In the genomic region with DNA sequence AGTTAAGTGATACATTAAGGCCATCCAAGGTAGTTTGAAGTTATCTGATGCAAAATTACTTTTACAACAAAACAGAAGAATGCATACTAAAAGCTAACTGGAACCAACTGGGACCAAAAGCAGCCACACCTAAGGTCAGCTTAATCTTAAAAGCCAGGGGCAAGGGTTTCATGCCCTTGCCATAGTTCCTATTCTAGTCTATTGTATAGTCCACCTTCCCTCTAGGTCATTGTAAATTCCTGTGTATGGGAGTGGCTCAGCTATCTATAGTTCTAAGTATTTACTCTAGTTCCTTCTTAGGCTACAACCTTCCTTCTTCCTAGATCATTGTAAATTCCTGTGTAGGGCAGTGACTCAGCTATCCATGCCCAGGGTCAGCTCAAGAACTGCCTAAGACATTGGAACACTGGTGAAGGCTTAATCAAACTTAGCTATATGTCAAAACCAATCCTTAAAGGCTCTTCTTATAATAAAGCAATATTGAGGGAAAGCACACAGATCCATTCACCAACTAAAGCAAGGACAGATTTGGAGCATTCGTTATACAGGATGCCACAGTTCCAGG, we compare ENCODE assay signal across 23 mouse cellular contexts. TPM values are rescaled to one million over a fixed set of nuclear protein-coding genes. Genes with fewer than 3 reads are reported as not detected.
DNase-seq lines count a peak whose midpoint lies in the region; ATAC-seq and TF ChIP-seq lines count a peak whose summit lies in the region.
"Not testable (repeated sequence)": the region's sequence is repeated elsewhere in the genome, so short reads cannot be mapped to it uniquely, and the experiment has no call there.
"Had no signal": no experiment of that assay in that cellular context is flagged by ENCODE, and none has a peak within 500 bp of the region (broad histone marks: within the 10 kb centered on the region; RNA-seq: fewer than 3 reads in every experiment).

No protein-coding gene starts in this region.

- peak; percentile 74 for DNase-seq in ES-CJ7 (ENCODE audit: low read depth, low spot score)
- DNase-seq in ES-E14 (ENCODE audit: low read depth, low spot score) = not testable (repeated sequence)
- DNase-seq in R1 (ENCODE audit: low read depth, low spot score) = peak; percentile 85
- DNase-seq in ZHBTc4 (ENCODE audit: low read depth, low spot score) = peak; percentile 92

- in situ Hi-C loops in ES-E14 (cut with MboI; ENCODE audit: low sequenced_read_pairs in 2 of 2, unreplicated experiment in 2 of 2) = not testable (repeated sequence)

- H3K4me2 ChIP-seq in intestine, embryonic 16.5 days (ENCODE audit: low read depth, low read length) = not testable (repeated sequence)

- not testable (repeated sequence) for H3K36me3 ChIP-seq in ES-Bruce4 (ENCODE audit: control insufficient read depth, insufficient read depth, low read length, poor library complexity, severe bottlenecking); ES-E14 (ENCODE audit: control insufficient read depth, insufficient read depth, low read length, poor library complexity, severe bottlenecking); intestine, embryonic 16.5 days (ENCODE audit: control insufficient read depth, insufficient read depth, low read length)

- H3K4me3 ChIP-seq in ES-Bruce4 (ENCODE audit: low read depth, low read length); ES-E14 (ENCODE audit: insufficient read depth in 1 of 2, low read depth in 1 of 2, low read length in 2 of 2, poor library complexity in 1 of 2, severe bottlenecking in 1 of 2); intestine, embryonic 16.5 days (ENCODE audit: low read length): not testable (repeated sequence)

- not testable (repeated sequence) for TF ChIP-seq POLR2A in ES-Bruce4 (IDR thresholded peaks at IDR 0.05; ENCODE audit: insufficient read depth, low read length)

- TF ChIP-seq CTCF in ES-Bruce4 (IDR thresholded peaks at IDR 0.05; ENCODE audit: low read depth, low read length) = not testable (repeated sequence)

- 0 out of 2 replicates have a peak, but pooled peaks have one; percentile 60 for ATAC-seq in intestine, embryonic 16.5 days

- H3K9me3 ChIP-seq in ES-Bruce4 (replicated peaks; ENCODE audit: control insufficient read depth, insufficient read depth, low read length, poor library complexity, severe bottlenecking); ES-E14 (ENCODE audit: control insufficient read depth, insufficient read depth, low read depth, low read length); intestine, embryonic 16.5 days (ENCODE audit: control insufficient read depth, low read length): not testable (repeated sequence)

- TF ChIP-seq EP300 in ES-Bruce4 (IDR thresholded peaks at IDR 0.05; ENCODE audit: insufficient read depth, low read depth, low read length) = not testable (repeated sequence)

- not testable (repeated sequence) for H3K4me1 ChIP-seq in ES-Bruce4 (ENCODE audit: control insufficient read depth, insufficient read depth, low read length); ES-E14 (ENCODE audit: control insufficient read depth in 2 of 2, insufficient read depth in 2 of 2, low read length in 2 of 2, poor library complexity in 1 of 2); intestine, embryonic 16.5 days (ENCODE audit: control insufficient read depth, insufficient read depth, low read length)

- 74% methylated on average over 1 of the region's 1 CpGs for WGBS in intestine, embryonic 16.5 days

- H3K9ac ChIP-seq in ES-Bruce4 (ENCODE audit: low read depth, poor library complexity, severe bottlenecking); ES-E14 (ENCODE audit: insufficient read depth, low read depth, low read length, poor library complexity, severe bottlenecking); intestine, embryonic 16.5 days (ENCODE audit: low read depth, low read length): not testable (repeated sequence)

- peak overlapping the region; percentile 44; the same call in 1 of the 2 replicates for H3K27ac ChIP-seq in ES-Bruce4 (ENCODE audit: insufficient read depth, low read length)
- not testable (repeated sequence) for H3K27ac ChIP-seq in ES-E14 (ENCODE audit: insufficient read depth, low read depth, low read length, poor library complexity, severe bottlenecking); intestine, embryonic 16.5 days (ENCODE audit: low read length)

- not testable (repeated sequence) for H3K27me3 ChIP-seq in ES-Bruce4 (ENCODE audit: control insufficient read depth, insufficient read depth, low read length, poor library complexity, severe bottlenecking); intestine, embryonic 16.5 days (replicated peaks; ENCODE audit: control insufficient read depth, insufficient read depth, low read length)

TF ChIP-seq in ES-E14, 5 proteins besides CTCF, POLR2A, EP300 and RAD21:
- peak; percentile 77 for TF ChIP-seq MAFK (IDR thresholded peaks at IDR 0.05; ENCODE audit: insufficient read depth, low read depth, low read length)

RNA-seq across cellular contexts. Expression of a gene that starts 15.2 kb away (rescaled TPM):
- polyA plus RNA-seq in ES-Bruce4 (2011; ENCODE audit: insufficient read depth, insufficient read length, low read depth, missing spikeins) = not detected in 2 replicates
- not detected in 2 replicates for total RNA-seq in ES-E14 (2012; rRNA removed)
- polyA plus RNA-seq in intestine, embryonic 16.5 days (2015; fragmentation: Nextera tagmentation; extraction: Ambion mirVana) = not detected in 2 replicates
- total RNA-seq: adrenal gland, adult 18-20 months; adrenal gland, adult 2 months; adrenal gland, adult 8-10 months; adrenal gland, postnatal 10 days; adrenal gland, postnatal 14 days; adrenal gland, postnatal 25 days; adrenal gland, postnatal 36 days; adrenal gland, postnatal 4 days; CH12.LX; MEL had no signal
- polyA plus RNA-seq: activated CD4-positive, CD25-positive, alpha-beta regulatory T cell, adult 4 months; adrenal gland, adult 2 months; brain, embryonic 14.5 days; C2C12; CD4-positive, CD25-positive, alpha-beta regulatory T cell, adult 4 months; cerebellum, adult 2 months; G1E; Patski had no signal

RNA-seq across cellular contexts. Expression of a gene that starts 15.7 kb away (rescaled TPM):
- polyA plus RNA-seq in ES-Bruce4 (2011; ENCODE audit: insufficient read depth, insufficient read length, low read depth, missing spikeins) = 0.19 TPM in 1 of 2 replicates, not detected in the other
- not detected in 2 replicates for total RNA-seq in ES-E14 (2012; rRNA removed)
- polyA plus RNA-seq in intestine, embryonic 16.5 days (2015; fragmentation: Nextera tagmentation; extraction: Ambion mirVana) = not detected in 2 replicates
- total RNA-seq: adrenal gland, adult 18-20 months; adrenal gland, adult 2 months; adrenal gland, adult 8-10 months; adrenal gland, postnatal 10 days; adrenal gland, postnatal 14 days; adrenal gland, postnatal 25 days; adrenal gland, postnatal 36 days; adrenal gland, postnatal 4 days; CH12.LX; G1E; MEL had no signal
- polyA plus RNA-seq: activated CD4-positive, CD25-positive, alpha-beta regulatory T cell, adult 4 months; adrenal gland, adult 2 months; brain, embryonic 14.5 days; C2C12; CD4-positive, CD25-positive, alpha-beta regulatory T cell, adult 4 months; cerebellum, adult 2 months; G1E; Patski had no signal

RNA-seq across cellular contexts. Expression of a gene that starts 24.8 kb away (rescaled TPM):
- polyA plus RNA-seq in ES-Bruce4 (2011; ENCODE audit: insufficient read depth, insufficient read length, low read depth, missing spikeins) = 0.36 TPM in 1 of 2 replicates, not detected in the other
- not detected in 2 replicates for total RNA-seq in ES-E14 (2012; rRNA removed)
- polyA plus RNA-seq in intestine, embryonic 16.5 days (2015; fragmentation: Nextera tagmentation; extraction: Ambion mirVana) = not detected in 2 replicates
- total RNA-seq: adrenal gland, adult 18-20 months; adrenal gland, adult 8-10 months; adrenal gland, postnatal 10 days; adrenal gland, postnatal 14 days; adrenal gland, postnatal 25 days; adrenal gland, postnatal 36 days; adrenal gland, postnatal 4 days; CH12.LX; MEL had no signal
- polyA plus RNA-seq: activated CD4-positive, CD25-positive, alpha-beta regulatory T cell, adult 4 months; adrenal gland, adult 2 months; C2C12; CD4-positive, CD25-positive, alpha-beta regulatory T cell, adult 4 months; cerebellum, adult 2 months; G1E; Patski had no signal

RNA-seq across cellular contexts. Expression of a gene that starts 26.6 kb away (rescaled TPM):
- polyA plus RNA-seq in ES-Bruce4 (2011; ENCODE audit: insufficient read depth, insufficient read length, low read depth, missing spikeins) = not detected in 2 replicates
- 0.13 TPM in 1 of 2 replicates, not detected in the other for total RNA-seq in ES-E14 (2012; rRNA removed)
- not detected in 2 replicates for polyA plus RNA-seq in intestine, embryonic 16.5 days (2015; fragmentation: Nextera tagmentation; extraction: Ambion mirVana)
- total RNA-seq: adrenal gland, adult 18-20 months; adrenal gland, adult 2 months; adrenal gland, adult 8-10 months; adrenal gland, postnatal 10 days; adrenal gland, postnatal 14 days; adrenal gland, postnatal 25 days; adrenal gland, postnatal 36 days; adrenal gland, postnatal 4 days; CH12.LX; MEL had no signal
- polyA plus RNA-seq: activated CD4-positive, CD25-positive, alpha-beta regulatory T cell, adult 4 months; adrenal gland, adult 2 months; brain, embryonic 14.5 days; C2C12; CD4-positive, CD25-positive, alpha-beta regulatory T cell, adult 4 months; cerebellum, adult 2 months; G1E had no signal

RNA-seq across cellular contexts. Expression of a gene that starts 32.7 kb away (rescaled TPM):
- not detected in 2 replicates for polyA plus RNA-seq in ES-Bruce4 (2011; ENCODE audit: insufficient read depth, insufficient read length, low read depth, missing spikeins)
- total RNA-seq in ES-E14 (2012; rRNA removed) = 0.16 TPM in 1 of 2 replicates, not detected in the other
- polyA plus RNA-seq in intestine, embryonic 16.5 days (2015; fragmentation: Nextera tagmentation; extraction: Ambion mirVana) = not detected in 2 replicates
- total RNA-seq: adrenal gland, adult 18-20 months; adrenal gland, adult 2 months; adrenal gland, adult 8-10 months; adrenal gland, postnatal 10 days; adrenal gland, postnatal 14 days; adrenal gland, postnatal 25 days; adrenal gland, postnatal 36 days; adrenal gland, postnatal 4 days; CH12.LX; MEL had no signal
- polyA plus RNA-seq: activated CD4-positive, CD25-positive, alpha-beta regulatory T cell, adult 4 months; adrenal gland, adult 2 months; brain, embryonic 14.5 days; C2C12; CD4-positive, CD25-positive, alpha-beta regulatory T cell, adult 4 months; cerebellum, adult 2 months; G1E; Patski had no signal
